Mouse (Mus musculus): ENCODE measurements around the gene Cfap73. TPM values are rescaled to one million over a fixed set of nuclear protein-coding genes. Genes with fewer than 3 reads are reported as not detected.
A peak's percentile ranks its signal among the peaks of the same experiment; 100 is the strongest.

Cfap73 gene
- total RNA-seq, 2 experiments from 2014 or later = not detected

DNA sequence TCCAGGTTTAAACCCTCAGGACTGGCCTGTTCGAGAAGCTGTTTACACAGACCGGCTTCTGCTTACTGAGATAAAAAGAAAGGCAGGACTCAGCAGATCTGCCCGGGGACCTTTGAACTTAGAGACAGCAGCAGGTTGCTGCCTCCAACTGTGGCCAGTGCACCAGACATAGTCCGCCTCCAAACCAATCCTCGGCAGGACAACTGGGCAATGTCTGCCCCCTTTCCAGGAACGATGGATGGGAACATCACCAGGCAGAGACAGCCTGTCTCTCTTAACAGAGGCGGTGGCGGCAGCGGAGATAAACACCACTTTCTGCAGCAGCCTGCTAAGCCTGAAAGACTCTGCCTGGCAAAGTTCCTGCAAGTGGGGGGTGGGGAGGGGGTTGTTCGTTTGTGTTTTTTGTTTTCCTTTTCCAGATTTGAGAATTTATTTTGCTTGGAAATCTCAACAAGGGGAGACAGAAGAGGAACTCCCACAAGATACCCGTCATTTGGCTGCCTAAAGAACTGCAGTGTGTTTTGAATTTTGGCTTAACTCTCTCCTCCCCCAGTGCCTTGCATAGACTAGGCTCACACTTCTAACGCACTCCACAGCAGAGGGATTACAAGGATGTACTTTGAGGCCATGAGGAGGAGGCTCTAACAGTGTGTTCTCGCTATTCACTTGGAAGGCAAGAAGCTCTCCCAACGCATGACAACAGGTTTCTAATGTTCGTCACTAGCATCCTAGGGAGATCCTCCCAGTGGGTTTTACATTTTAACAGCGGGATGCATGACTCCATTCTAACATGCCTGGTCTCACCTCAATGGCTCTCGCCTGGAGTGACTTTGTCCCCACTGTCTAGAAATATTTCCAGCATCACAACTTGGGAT is 47.1 kb downstream of the Cfap73 start:
- no peak for DNase-seq

DNA sequence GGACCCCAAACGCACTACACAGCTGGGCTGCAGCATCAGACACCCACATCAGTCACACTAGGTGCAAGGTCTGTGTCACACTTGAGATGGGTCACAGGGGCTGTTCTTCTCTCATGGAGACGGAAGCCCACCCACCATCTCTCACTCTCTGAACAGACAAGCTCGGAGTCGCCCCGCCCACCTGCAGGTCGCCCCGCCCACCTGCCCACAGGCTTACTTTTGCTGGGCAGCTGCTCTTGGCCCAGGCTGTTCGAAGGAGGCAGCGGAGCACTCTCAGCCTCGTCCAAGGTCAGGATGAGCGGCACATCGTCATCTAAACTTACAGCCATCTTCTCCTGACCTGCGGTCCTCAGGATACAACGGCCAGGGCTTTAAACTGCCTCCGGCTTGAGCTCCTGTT is 49.1 kb downstream of the Cfap73 start:
- no peak for DNase-seq

DNA sequence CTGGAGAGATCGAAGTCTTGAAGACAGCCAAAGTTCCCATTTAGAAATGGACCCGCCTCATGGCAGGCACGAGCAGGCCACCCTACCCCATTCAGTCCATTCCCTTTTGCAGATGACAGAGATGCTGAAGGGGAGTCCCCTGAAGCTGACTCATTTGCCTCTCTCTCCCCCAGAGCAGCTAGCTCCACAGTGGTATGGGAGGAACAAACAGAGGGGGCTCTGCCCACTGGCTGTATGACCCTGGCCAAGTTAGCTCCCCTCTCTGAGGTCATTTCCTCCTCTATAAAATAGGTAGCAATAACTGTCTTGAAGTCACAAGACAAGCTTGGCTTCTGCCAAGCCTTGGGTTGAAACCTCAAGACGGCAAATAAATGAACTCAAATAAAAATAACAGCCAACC is 50.5 kb downstream of the Cfap73 start:
- no peak for DNase-seq

DNA sequence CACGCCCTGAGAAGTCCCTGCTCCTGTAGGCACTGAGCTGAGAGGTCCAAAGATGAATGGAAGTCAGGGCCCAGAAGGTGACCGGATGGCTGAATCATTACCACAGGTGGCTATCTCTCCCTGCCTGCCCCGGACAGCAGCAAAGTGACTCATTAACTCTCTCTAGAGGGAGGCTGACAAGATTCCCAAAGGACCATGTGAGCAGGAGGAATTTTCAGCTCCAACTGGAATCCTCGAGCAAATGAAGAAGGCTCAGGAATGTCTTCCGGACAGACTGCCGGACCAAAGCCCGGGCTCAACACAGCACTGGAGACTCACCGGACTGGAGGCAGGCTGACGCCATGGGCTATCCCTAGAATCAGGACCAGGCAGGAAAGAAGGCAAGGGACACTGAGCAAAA is 52.0 kb downstream of the Cfap73 start:
- DNase-seq = no peak

DNA sequence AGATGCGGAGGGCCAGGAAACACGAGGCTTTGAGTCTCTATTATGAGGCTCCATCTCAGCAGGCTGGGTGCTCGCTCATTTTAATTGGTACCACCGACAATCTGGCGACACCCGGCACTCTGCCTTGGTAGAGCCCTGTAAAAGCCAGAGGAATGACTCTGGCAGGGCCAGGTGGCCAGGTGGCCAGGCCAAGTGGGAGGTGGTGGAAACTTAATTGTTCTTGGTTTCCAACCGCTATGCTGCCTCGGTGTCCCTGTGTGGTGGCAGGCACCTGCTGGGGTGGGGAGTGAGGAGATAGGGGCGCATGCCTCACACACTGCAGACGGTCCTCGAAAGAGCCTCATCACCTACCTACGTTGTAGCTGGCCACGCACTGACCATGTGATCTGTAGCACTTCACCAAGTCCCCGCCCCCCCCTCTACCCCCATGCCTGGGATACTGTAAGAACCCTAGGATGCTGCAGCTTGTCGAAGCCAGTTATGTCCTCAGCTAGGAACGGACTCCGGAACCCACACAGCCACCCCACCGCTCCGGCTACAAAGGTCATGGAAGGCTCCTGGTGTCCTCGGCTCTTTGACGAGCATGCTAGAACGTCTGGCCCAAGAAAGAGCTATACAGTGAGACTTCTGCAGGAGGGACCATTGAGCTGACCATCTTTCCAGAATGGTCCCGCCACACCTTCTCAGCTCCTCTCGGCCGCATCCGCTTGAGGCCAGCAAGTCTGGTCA is 54.0 kb downstream of the Cfap73 start:
- DNase-seq = no peak

DNA sequence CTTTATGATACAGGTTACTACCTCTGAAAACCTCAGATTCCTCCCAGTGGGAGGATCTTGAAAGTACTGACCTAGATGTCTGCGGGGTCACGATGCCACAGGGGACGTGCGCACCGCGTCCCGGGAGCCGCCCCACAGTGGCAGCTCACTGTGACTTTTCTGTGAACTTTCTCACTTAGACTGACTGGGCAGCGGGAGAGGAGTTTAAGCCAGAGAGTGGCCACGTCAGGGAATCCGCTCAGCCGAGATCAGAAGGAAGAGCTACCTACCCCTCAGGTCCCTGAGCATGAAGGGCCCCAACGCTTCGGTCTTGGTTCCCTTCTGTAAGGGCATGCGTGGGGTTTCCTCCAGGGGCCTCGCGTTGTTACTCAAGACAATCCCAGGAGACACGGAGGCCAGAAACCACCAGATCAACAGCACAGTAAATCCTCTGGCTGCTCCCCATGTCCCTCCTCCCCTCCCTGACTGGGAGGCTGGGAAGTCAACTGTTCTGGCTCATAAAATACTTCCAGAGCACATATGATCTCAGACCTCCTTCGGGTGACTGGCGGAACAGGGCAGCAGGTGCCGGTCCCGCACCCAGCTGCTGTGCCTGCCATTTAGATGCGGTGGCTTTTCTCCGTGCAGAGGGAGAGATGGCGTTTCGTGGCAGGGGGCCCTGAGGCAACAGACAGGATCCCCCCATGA is 54.7 kb downstream of the Cfap73 start:
- DNase-seq = peak; percentile 88

DNA sequence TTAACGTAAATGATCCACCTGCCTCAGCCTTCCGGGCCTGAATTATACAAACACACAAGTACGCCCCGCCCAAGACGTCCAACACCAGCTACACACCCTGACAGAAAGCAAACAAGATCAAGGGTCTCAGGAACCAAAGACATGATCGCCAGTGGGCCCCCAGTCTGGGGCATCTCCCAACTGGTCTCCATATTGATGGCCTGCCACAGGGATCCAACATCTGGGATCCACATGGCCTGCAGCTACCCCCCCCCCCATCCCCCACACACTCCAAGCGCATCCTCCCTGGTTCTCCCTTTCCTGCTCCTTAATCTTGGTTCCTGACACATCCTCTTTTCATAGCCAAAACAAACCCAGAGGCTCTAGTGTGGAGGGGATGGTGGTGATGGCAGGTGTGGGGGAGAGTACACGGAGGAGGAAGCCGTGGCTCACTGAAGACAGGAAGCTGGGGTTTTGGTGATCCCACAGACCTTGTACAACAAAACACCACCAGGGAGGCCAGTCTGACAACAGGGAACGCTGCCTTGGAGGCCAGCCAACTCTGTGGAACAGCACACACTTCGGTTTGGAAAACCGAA is 55.4 kb downstream of the Cfap73 start:
- peak; percentile 62 for DNase-seq

Other genes with a start within 250 kb of the Cfap73 start
- not detected for gene Lhx5, start 202.5 kb downstream of the Cfap73 start, total RNA-seq (2021)
- under 1 TPM; 0.31 to 0.64 TPM for gene Sdsl, start 161.4 kb downstream of the Cfap73 start, total RNA-seq (2021)
- gene Sds, start 157.7 kb downstream of the Cfap73 start, total RNA-seq (2021) = not detected
- gene Plbd2, start 130.6 kb downstream of the Cfap73 start, total RNA-seq (2021) = 10 to 100 TPM; 29.1 to 32.6 TPM
- 10 to 100 TPM in 1 of 2 experiments, 1 to 10 TPM in 1; 9.4 to 11.7 TPM for gene Slc8b1, start 123.1 kb downstream of the Cfap73 start, total RNA-seq (2021)
- 10 to 100 TPM; 44.3 to 48.3 TPM for gene Tpcn1, start 45.6 kb downstream of the Cfap73 start, total RNA-seq (2021)
- under 1 TPM in 1 of 2 experiments, not detected in 1; 0.18 TPM for gene Iqcd, start 45.2 kb downstream of the Cfap73 start, total RNA-seq (2021)
- 1 to 10 TPM; 4.8 to 6.3 TPM for gene Rita1, start 21.6 kb downstream of the Cfap73 start, total RNA-seq (2021)
- gene Ddx54, start 21.5 kb downstream of the Cfap73 start, total RNA-seq (2021) = 10 to 100 TPM; 15.7 to 17.1 TPM
- gene Rasal1, start 14.6 kb upstream of the Cfap73 start, total RNA-seq (2021) = not detected
- gene Dtx1, start 77.7 kb upstream of the Cfap73 start, total RNA-seq (2021) = under 1 TPM; 0.61 to 0.91 TPM
- gene Oas2, start 115.6 kb upstream of the Cfap73 start, total RNA-seq (2021) = under 1 TPM; 0.21 to 0.28 TPM
- gene Oas3, start 143.4 kb upstream of the Cfap73 start, total RNA-seq (2021) = not detected
- gene Oas1e, start 161.3 kb upstream of the Cfap73 start, total RNA-seq (2021) = not detected
- not detected for gene Oas1c, start 178.3 kb upstream of the Cfap73 start, total RNA-seq (2021)
- gene Oas1f, start 213.1 kb upstream of the Cfap73 start, total RNA-seq (2021) = not detected
- gene Oas1h, start 227.2 kb upstream of the Cfap73 start, total RNA-seq (2021) = not detected

Measured in gastrocnemius, postnatal 25 days (tissue).